Mouse (Mus musculus) hindbrain, embryonic 16.5 days (tissue): ENCODE measurements around the gene Tsc22d1. TPM values are rescaled to one million over a fixed set of nuclear protein-coding genes. Genes with fewer than 3 reads are reported as not detected.
A peak's percentile ranks its signal among the peaks of the same experiment; 100 is the strongest.

Experiments
- ATAC-seq: fragments of 200-750 bp; cut with Nextera tagmentation; 2 replicates; pipeline ENCODE4 v1.8.0; 2017; ENCODE audit warnings: moderate TSS enrichment, moderate library complexity
- H3K27ac ChIP-seq: fragments of 300-500 bp; sonication (generic); 2 replicates; pipeline ENCODE4 v1.5.1; 2014; ENCODE audit warnings: low read depth, mild to moderate bottlenecking, control low read depth, low read length, moderate library complexity
- H3K27me3 ChIP-seq: fragments of 300-500 bp; sonication (generic); replicated peaks from 2 replicates; pipeline ENCODE4 v1.6.1; 2014; ENCODE audit warnings: low read length; ENCODE audit not compliant: control insufficient read depth, insufficient read depth
- H3K36me3 ChIP-seq: fragments of 300-500 bp; sonication (generic); 2 replicates; pipeline ENCODE4 v1.6.1; 2014; ENCODE audit warnings: mild to moderate bottlenecking, low read length, moderate library complexity, mixed read lengths; ENCODE audit not compliant: control insufficient read depth, insufficient read depth
- H3K4me1 ChIP-seq: fragments of 300-500 bp; sonication (generic); 2 replicates; pipeline ENCODE4 v1.6.1; 2014; ENCODE audit warnings: low read depth, low read length; ENCODE audit not compliant: control insufficient read depth, insufficient read depth
- H3K4me2 ChIP-seq: fragments of 300-500 bp; sonication (generic); 2 replicates; pipeline ENCODE4 v1.6.1; 2014; ENCODE audit warnings: mild to moderate bottlenecking, low read length, control low read depth, moderate library complexity
- H3K4me3 ChIP-seq: fragments of 300-500 bp; sonication (generic); 2 replicates; pipeline ENCODE4 v1.5.1; 2014; ENCODE audit warnings: mild to moderate bottlenecking, low read length, control low read depth, moderate library complexity
- H3K9ac ChIP-seq: fragments of 300-500 bp; sonication (generic); 2 replicates; pipeline ENCODE4 v1.6.1; 2014; ENCODE audit warnings: low read depth, mild to moderate bottlenecking, control low read depth, low read length, moderate library complexity
- H3K9me3 ChIP-seq: fragments of 300-500 bp; sonication (generic); 2 replicates; pipeline ENCODE4 v1.6.1; 2014; ENCODE audit warnings: mild to moderate bottlenecking, low read length, moderate library complexity; ENCODE audit not compliant: control insufficient read depth
- WGBS: fragments of 180-500 bp; shearing (Covaris S2); extraction: QIAGEN DNeasy Blood & Tissue Kit; methylation state at CpG from one replicate; pipeline ENCODE4 v1.1.7; 2014; 5-methylcytosine and 5-hydroxymethylcytosine counted together
- polyA plus RNA-seq: library from polyadenylated mRNA; unstranded; fragments of >200 nt; fragmentation: Nextera tagmentation; extraction: Ambion mirVana; gene quantifications from 2 replicates; pipeline ENCODE4 v1.2.1, GENCODE M21; 2015

Tsc22d1 gene
- polyA plus RNA-seq, 1 experiment from 2014 or later, result 791 TPM

- Histone ChIP-seq H3K4me1 (peaks cover 7% of the 10 kb centered on the region), H3K4me2 (no peak overlapping the region), H3K9ac (no peak overlapping the region), H3K27ac (no peak overlapping the region; the same call in 1 of the 2 replicates), H3K4me3 (no peak overlapping the region), H3K9me3 (no peaks in the 10 kb centered on the region), H3K27me3 (no peaks in the 10 kb centered on the region), H3K36me3 (no peaks in the 10 kb centered on the region)
- 64% methylated on average over 7 of the region's 7 CpGs for WGBS
- ATAC-seq, result no peak
Measured at GRCm38 (mm10) chr14:76455159-76455558, 40.4 kb downstream of the Tsc22d1 start.

DNA sequence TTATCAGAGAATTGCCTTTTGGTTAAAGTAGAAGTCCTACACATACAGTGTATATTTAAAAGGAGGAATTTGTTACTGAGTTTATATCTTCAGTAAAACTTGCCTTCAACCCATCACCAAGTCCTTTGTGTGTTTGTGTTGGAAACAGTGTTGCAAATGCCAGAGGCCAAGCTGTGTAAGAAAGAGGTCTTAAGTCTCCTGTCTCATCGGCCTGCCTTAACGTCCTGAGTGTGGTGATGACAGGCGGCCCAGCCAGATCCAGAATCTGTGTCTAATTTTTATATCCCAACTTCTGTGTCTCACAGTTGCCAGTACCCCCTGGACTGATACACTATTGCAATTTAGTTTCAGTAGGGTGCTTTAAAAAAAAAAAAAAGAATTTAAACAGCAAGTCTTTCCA, 42.9 kb downstream of the Tsc22d1 start:
- Histone ChIP-seq H3K27me3 (no peaks in the 10 kb centered on the region), H3K9ac (no peak overlapping the region), H3K36me3 (no peaks in the 10 kb centered on the region), H3K4me2 (no peak overlapping the region), H3K27ac (no peak overlapping the region), H3K4me1 (peaks cover 7% of the 10 kb centered on the region), H3K9me3 (no peaks in the 10 kb centered on the region), H3K4me3 (no peak overlapping the region)
- no peak for ATAC-seq
- 86% methylated on average over 3 of the region's 3 CpGs for WGBS

DNA sequence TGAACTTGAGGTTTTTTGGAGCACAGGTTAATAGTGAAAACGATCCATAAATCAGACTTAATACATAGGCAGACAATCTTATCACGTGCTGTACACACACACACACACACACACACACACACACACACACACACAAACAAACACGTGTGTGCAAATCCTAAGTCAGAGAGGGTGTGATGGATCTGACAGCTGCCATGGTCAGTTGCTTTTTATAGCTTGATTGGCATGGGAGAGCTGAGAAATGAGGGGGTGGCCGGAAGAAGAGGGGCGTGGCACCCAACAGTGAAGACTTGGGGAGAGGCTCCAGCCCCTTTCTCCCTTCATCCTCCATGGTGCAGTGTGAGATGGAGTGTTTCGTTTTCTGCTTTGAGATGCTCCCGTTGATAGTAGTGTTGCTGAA, 45.4 kb downstream of the Tsc22d1 start:
- ATAC-seq, result no peak
- Histone ChIP-seq H3K4me1 (peaks cover 7% of the 10 kb centered on the region), H3K9ac (no peak overlapping the region), H3K9me3 (no peaks in the 10 kb centered on the region), H3K4me3 (no peak overlapping the region), H3K4me2 (no peak overlapping the region), H3K27ac (no peak overlapping the region), H3K27me3 (no peaks in the 10 kb centered on the region), H3K36me3 (no peaks in the 10 kb centered on the region)
- 77% methylated on average over 7 of the region's 7 CpGs for WGBS

GRCm38 (mm10) chr14:76461182-76461775, 46.5 kb downstream of the Tsc22d1 start:
- Histone ChIP-seq H3K4me3 (no peak overlapping the region), H3K9me3 (no peaks in the 10 kb centered on the region), H3K27ac (no peak overlapping the region), H3K4me2 (no peak overlapping the region), H3K4me1 (peaks cover 8% of the 10 kb centered on the region), H3K9ac (no peak overlapping the region), H3K27me3 (no peaks in the 10 kb centered on the region), H3K36me3 (no peaks in the 10 kb centered on the region)
- WGBS, result 64% methylated on average over 10 of the region's 10 CpGs
- 0 out of 2 replicates have a peak, but pooled peaks have one; percentile 31 for ATAC-seq

DNA sequence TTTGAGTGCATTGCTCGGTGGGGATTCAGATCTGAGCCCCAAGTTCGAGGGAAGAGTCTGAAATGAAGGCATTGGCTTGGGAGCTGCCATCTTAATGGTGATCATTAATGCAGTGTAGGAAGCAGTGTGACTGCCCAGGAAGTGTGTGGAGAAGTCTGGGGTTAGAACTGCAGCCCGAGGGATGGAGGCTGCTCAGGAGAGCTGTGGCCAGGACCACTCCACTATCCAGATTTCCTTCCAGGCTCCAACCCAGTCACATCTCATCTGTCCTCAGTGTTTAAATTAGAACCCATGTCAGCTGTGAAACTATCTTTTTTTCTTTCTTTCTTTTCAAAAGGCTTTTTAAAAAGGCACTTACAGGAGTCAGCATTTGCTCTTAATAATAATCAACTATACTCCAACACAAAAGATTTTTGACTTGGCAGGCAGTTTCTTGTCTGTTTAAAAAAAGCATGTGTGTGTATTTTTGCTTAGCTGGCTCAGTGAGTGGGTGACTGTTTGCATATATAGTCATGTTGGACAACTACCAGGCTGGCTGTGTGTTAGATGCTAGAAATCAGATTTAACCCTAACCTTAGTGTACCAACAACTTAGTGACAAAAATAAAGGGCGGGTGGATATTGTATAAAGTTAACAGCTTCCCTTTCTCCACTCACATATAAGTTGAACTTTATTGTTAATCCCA, 48.8 kb downstream of the Tsc22d1 start:
- Histone ChIP-seq H3K4me2 (no peak overlapping the region), H3K4me1 (peaks cover 11% of the 10 kb centered on the region), H3K4me3 (no peak overlapping the region), H3K27ac (no peak overlapping the region), H3K9me3 (no peaks in the 10 kb centered on the region), H3K27me3 (no peaks in the 10 kb centered on the region), H3K9ac (no peak overlapping the region), H3K36me3 (no peaks in the 10 kb centered on the region)
- ATAC-seq, result no peak
- WGBS, result 83% methylated on average over 4 of the region's 4 CpGs

GRCm38 (mm10) chr14:76464967-76465366, 50.2 kb downstream of the Tsc22d1 start:
- H3K4me2 ChIP-seq, result no peak overlapping the region
- no peaks in the 10 kb centered on the region for H3K27me3 ChIP-seq
- ATAC-seq, result no peak
- H3K4me3 ChIP-seq, result no peak overlapping the region
- peaks cover 11% of the 10 kb centered on the region for H3K4me1 ChIP-seq
- 63% methylated on average over 3 of the region's 3 CpGs for WGBS
- no peak overlapping the region for H3K9ac ChIP-seq
- no peaks in the 10 kb centered on the region for H3K9me3 ChIP-seq
- no peaks in the 10 kb centered on the region for H3K36me3 ChIP-seq
- no peak overlapping the region for H3K27ac ChIP-seq

GRCm38 (mm10) chr14:76466641-76467323, 52.0 kb downstream of the Tsc22d1 start:
- WGBS, result 26% methylated on average over 18 of the region's 18 CpGs
- Histone ChIP-seq H3K27me3 (no peaks in the 10 kb centered on the region), H3K36me3 (no peaks in the 10 kb centered on the region), H3K4me3 (no peak overlapping the region), H3K9ac (no peak overlapping the region), H3K4me1 (peaks cover 11% of the 10 kb centered on the region), H3K4me2 (peak overlapping the region; percentile 18; the same call in 1 of the 2 replicates), H3K27ac (no peak overlapping the region), H3K9me3 (no peaks in the 10 kb centered on the region)
- ATAC-seq, result peak; percentile 85

DNA sequence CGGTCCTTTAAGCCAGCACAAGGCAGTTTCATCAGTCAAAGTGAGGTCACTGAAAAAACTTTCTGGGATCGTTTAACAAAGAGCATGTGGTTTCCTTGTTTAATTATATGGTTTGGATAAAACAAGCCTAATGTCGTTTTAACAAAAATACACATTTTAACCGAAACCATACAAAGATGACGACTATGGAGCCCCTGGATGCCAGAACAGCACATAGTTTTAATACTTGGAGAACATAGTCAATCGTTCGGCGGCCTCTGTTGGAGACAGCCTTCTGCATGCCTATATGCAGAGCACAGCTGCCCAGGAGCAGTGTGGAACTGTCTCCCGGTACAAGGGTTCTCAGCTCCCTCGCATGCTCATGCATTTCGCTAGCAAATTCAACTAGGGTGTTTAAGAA, 53.2 kb downstream of the Tsc22d1 start:
- 83% methylated on average over 11 of the region's 11 CpGs for WGBS
- Histone ChIP-seq H3K4me3 (no peak overlapping the region), H3K4me1 (peaks cover 11% of the 10 kb centered on the region), H3K36me3 (no peaks in the 10 kb centered on the region), H3K9me3 (no peaks in the 10 kb centered on the region), H3K27me3 (no peaks in the 10 kb centered on the region), H3K27ac (no peak overlapping the region), H3K9ac (no peak overlapping the region), H3K4me2 (no peak overlapping the region)
- ATAC-seq, result no peak

- H3K36me3 ChIP-seq, result no peaks in the 10 kb centered on the region
- ATAC-seq, result no peak
- WGBS, result 73% methylated on average over 19 of the region's 19 CpGs
Measured at GRCm38 (mm10) chr14:76471301-76471700, 56.5 kb downstream of the Tsc22d1 start.

More at GRCm38 (mm10) chr14:76471301-76471700, 56.5 kb downstream of the Tsc22d1 start:
- Histone ChIP-seq H3K4me1 (peaks cover 3% of the 10 kb centered on the region; the same call in 1 of the 2 replicates), H3K4me2 (no peak overlapping the region), H3K9ac (no peak overlapping the region), H3K27me3 (no peaks in the 10 kb centered on the region), H3K27ac (no peak overlapping the region), H3K4me3 (no peak overlapping the region), H3K9me3 (no peaks in the 10 kb centered on the region)
